Mouse (Mus musculus) cerebellum, adult 2 months (tissue): Measurements from ENCODE around the gene Ube2b.

Experiments
- CTCF ChIP-seq: fragments of 200-500 bp; IDR thresholded peaks from 2 replicates; pipeline ENCODE4 v1.5.1; 2011; ENCODE audit warnings: low read depth, mild to moderate bottlenecking, control low read depth, low read length, moderate library complexity, borderline replicate concordance; ENCODE audit not compliant: insufficient read depth
- POLR2A ChIP-seq: fragments of 200-500 bp; IDR thresholded peaks from 2 replicates; pipeline ENCODE4 v1.6.1; 2011; ENCODE audit warnings: low read length, control low read depth, borderline replicate concordance; ENCODE audit not compliant: insufficient read depth

DNA sequence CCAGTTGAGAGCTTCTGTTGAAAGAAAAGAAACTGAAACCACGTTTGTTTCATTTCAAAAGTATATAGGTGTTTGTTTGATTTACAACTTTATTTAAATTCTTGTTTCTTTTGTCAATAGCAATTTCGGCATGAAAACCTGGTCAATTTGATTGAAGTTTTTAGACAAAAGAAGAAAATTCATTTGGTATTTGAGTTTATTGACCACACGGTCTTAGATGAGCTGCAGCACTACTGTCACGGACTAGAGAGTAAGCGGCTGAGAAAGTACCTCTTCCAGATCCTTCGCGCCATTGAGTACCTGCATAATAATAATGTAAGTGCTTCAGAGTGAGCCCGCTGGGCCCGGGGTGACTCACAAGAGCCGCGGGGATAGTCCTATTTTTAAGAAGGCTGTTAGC, 10.4 kb upstream of the Ube2b start:
- TF ChIP-seq CTCF (no peak), POLR2A (no peak)
